Mouse (Mus musculus) bone marrow, adult 2 months (tissue): ENCODE measurements around the gene Stx1a. TPM values are rescaled to one million over a fixed set of nuclear protein-coding genes. Genes with fewer than 3 reads are reported as not detected.
A peak's percentile ranks its signal among the peaks of the same experiment; 100 is the strongest.

Source experiments
- H3K27ac ChIP-seq: fragments of 200-500 bp; 2 replicates; pipeline ENCODE4 v1.5.1; 2012; ENCODE audit warnings: low read depth, mild to moderate bottlenecking, control low read depth, inconsistent platforms, low read length; ENCODE audit not compliant: control insufficient read depth, poor library complexity, insufficient read depth
- H3K4me1 ChIP-seq: fragments of 200-500 bp; 2 replicates; pipeline ENCODE4 v1.6.1; 2011; ENCODE audit warnings: low read length; ENCODE audit not compliant: control insufficient read depth, insufficient read depth
- H3K4me3 ChIP-seq: fragments of 200-500 bp; replicated peaks from 2 replicates; pipeline ENCODE3; 2011; ENCODE audit warnings: mild to moderate bottlenecking, low read depth, low read length, control low read depth; ENCODE audit not compliant: control insufficient read depth
- CTCF ChIP-seq: fragments of 200-500 bp; IDR thresholded peaks from 2 replicates; pipeline ENCODE4 v1.5.1; 2011; ENCODE audit warnings: low read length, control low read depth; ENCODE audit not compliant: control insufficient read depth, insufficient read depth
- POLR2A ChIP-seq: fragments of 200-500 bp; IDR thresholded peaks from 2 replicates; pipeline ENCODE4 v1.6.1; 2011; ENCODE audit warnings: low read depth, mild to moderate bottlenecking, control low read depth, low read length, borderline replicate concordance; ENCODE audit not compliant: control insufficient read depth
- WGBS: fragments of 180-500 bp; shearing (Covaris S2); methylation state at CpG from one replicate; pipeline ENCODE4 v1.1.7; 2018; 5-methylcytosine and 5-hydroxymethylcytosine counted together
- polyA plus RNA-seq: library from polyadenylated mRNA; stranded (reverse); fragments of >200 nt; gene quantifications from 2 replicates; pipeline ENCODE4 v1.2.4, GENCODE M21; 2011; ENCODE audit warnings: low replicate concordance; ENCODE audit not compliant: missing spikeins, insufficient read depth, insufficient read length

Stx1a gene
- polyA plus RNA-seq, 1 experiment = 2.9 TPM

DNA sequence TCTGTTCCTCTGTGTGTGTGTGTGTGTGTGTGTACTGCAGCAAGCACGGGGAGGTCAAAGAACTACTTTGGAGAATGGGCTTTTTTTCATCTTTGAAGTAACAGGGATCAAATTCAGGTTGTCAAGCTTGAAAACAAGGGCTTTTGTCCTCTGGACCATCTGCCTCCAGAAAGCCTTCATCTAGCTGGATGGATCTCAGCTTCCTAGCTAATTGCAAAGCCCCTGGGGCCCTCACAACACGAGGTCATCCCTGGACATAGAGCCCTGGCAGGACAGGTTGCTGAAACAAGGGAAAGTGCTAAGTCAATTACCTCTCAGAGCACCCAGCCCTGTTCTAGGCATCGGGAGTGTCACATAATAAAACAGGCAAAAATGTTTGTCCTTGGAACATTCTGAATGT, 39.5 kb upstream of the Stx1a start:
- no peak for TF ChIP-seq POLR2A
- no peak for TF ChIP-seq CTCF
- no peak overlapping the region for H3K27ac ChIP-seq
- no peak overlapping the region for H3K4me3 ChIP-seq
- 57% methylated on average over 3 of the region's 3 CpGs for WGBS
- H3K4me1 ChIP-seq = no peaks in the 10 kb centered on the region

DNA sequence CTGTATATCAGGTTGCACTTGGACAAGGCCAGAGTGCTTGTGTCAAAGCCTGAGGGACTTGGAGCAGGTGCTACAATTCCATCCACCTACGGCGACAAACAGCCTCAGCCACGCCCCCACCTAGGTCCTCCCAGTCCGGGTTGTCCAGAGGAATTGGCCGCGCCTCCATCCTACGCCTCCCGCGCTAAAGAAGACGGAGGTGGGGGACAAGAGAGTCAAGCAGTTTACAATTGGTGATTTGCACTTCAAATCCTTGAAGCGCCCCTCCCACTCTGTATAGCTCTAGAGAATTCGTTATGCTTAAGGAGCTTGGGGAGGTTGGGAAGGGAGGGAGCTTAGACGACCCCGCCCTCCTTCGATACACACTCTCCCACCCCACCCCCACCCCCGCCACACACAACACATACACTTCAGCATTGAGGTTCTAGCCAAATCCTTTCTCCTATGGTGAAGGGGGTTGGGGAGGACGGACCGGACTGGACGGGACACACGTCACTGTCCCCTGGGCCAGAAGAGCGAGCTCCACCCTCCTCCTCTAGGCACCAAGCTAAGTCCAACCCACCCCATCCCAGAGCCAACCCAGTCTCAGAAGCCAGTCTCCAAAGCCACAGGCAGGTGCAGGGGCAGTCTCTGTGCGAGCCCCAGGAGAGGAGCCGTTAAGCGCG, 37.5 kb upstream of the Stx1a start, which contains the start of gene Cldn3:
Cldn3 (plus strand) TSS at position 582 of the 665 bp plus-strand sequence.
- H3K4me1 ChIP-seq = no peaks in the 10 kb centered on the region
- H3K4me3 ChIP-seq = no peak within 1 kb of the TSS
- H3K27ac ChIP-seq = no peak within 1 kb of the TSS
- TF ChIP-seq POLR2A (no peak), CTCF (no peak)
- 7% methylated on average over 25 of the region's 25 CpGs for WGBS

DNA sequence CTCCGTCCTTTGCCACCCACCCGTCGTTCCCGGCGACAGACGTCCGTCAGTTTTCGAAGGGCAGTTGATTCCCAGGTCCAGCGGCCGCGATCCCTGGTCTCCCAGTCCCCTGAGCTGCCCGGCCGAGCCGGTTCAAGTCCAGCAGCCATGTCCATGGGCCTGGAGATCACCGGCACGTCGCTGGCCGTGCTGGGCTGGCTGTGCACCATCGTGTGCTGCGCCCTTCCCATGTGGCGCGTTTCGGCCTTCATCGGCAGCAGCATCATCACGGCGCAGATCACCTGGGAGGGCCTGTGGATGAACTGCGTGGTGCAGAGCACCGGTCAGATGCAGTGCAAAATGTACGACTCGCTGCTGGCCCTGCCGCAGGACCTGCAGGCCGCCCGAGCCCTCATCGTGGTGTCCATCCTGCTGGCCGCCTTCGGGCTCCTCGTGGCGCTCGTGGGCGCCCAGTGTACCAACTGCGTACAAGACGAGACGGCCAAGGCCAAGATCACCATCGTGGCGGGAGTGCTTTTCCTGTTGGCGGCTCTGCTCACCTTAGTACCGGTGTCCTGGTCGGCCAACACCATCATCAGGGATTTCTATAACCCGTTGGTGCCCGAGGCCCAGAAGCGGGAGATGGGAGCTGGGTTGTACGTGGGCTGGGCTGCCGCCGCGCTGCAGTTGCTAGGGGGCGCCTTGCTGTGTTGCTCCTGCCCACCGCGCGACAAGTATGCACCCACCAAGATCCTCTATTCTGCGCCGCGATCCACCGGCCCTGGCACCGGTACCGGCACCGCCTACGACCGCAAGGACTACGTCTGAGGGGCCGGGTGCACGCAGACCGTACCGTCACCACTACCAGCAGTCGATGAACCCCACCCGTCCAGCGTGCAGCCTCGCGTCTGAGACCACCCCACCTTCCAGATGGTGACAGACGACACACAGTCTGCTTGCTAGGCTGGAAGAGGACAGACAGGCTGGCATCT, 36.7 kb upstream of the Stx1a start:
- Histone ChIP-seq H3K4me1 (no peaks in the 10 kb centered on the region), H3K27ac (no peak overlapping the region), H3K4me3 (no peak overlapping the region)
- WGBS = 7% methylated on average over 79 of the region's 79 CpGs
- TF ChIP-seq POLR2A (no peak), CTCF (no peak)

DNA sequence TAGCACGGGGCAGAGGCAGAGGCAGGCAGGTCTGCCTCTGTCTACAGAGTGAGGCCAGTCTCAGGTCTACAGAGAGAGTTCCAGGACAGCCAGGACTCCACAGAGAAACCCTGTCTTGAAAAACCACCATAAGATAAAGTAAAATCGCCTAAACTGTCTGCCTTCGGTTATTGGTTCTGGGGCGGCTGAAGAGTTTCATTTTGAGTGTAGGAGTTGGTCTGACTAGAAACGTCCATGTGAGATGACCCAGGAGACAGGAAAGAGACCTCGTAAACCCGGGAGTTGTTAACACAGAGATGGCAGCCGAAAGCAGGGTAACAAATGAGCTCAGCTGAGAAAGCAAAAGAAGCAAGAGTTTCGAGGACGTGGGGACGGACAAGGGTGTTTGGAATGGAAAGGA, 34.1 kb upstream of the Stx1a start:
- Histone ChIP-seq H3K4me3 (no peak overlapping the region), H3K4me1 (no peaks in the 10 kb centered on the region), H3K27ac (no peak overlapping the region)
- no peak for TF ChIP-seq CTCF
- TF ChIP-seq POLR2A = no peak
- WGBS = 49% methylated on average over 11 of the region's 11 CpGs

DNA sequence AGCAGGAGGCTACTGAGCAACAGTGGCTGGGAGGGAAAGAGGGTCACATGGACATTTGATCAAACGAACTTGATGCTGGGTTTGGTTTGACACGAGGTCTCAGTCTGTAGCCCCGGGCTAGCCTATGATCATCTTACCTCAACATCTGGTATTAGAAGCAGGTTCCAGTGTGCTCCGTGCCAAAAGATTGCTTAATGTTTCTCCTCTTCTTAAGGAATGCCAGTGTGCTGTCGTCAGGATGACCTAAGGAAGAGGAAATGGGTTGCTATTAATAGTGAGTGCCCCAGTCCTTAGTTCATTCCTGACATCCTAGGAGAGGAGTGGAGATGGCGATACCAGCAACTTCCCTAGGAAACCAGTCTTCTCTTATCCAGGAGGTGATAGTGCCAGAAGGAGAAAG, 33.5 kb upstream of the Stx1a start:
- Histone ChIP-seq H3K27ac (no peak overlapping the region), H3K4me3 (no peak overlapping the region), H3K4me1 (no peaks in the 10 kb centered on the region)
- TF ChIP-seq POLR2A = no peak
- no peak for TF ChIP-seq CTCF
- 42% methylated on average over 6 of the region's 6 CpGs for WGBS

DNA sequence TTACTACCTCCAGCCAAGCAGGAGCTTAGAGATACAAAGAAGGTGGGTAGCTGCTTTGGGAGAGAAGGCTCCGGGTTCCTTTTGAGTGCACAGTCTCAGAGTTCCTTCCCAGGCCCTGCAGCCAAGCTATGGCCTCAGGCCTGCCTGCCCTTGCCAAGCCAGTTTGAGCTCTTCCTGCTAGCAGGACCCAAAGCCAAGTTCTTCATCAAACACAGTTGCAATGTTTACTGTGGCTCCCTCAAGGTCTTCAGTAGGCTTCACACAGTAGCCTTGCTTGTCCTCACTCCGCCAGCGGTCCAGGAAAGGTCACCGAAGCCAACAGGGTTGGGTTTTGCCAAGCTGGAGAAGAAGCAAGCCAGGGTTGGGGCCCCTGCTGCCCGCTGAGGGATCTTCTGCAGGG, 30.7 kb upstream of the Stx1a start:
- H3K4me3 ChIP-seq = no peak overlapping the region
- no peak for TF ChIP-seq CTCF
- TF ChIP-seq POLR2A = no peak
- H3K27ac ChIP-seq = no peak overlapping the region
- 87% methylated on average over 5 of the region's 5 CpGs for WGBS
- H3K4me1 ChIP-seq = no peaks in the 10 kb centered on the region

DNA sequence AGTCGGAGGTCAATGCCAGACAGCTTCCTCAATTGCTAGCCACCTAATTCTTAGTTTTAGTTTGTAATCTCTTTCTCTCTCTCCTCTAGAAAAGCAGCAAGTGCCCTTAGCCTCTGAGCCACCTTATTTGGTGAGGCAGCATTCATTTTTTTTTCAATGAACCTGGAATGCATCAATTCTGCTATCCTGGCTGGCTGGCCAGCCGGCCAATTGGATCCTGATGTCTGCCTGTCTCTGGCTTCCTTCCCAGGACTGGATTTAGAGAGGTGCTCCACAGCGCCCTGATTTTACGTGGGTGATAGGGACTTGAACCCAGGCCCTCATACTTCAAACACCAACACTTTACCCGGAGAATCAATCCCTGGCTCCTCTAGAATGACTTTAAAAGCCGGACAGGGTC, 24.9 kb upstream of the Stx1a start:
- Histone ChIP-seq H3K4me1 (peaks cover 3% of the 10 kb centered on the region), H3K4me3 (no peak overlapping the region), H3K27ac (no peak overlapping the region)
- TF ChIP-seq CTCF = no peak
- TF ChIP-seq POLR2A = no peak
- 67% methylated on average over 6 of the region's 6 CpGs for WGBS

DNA sequence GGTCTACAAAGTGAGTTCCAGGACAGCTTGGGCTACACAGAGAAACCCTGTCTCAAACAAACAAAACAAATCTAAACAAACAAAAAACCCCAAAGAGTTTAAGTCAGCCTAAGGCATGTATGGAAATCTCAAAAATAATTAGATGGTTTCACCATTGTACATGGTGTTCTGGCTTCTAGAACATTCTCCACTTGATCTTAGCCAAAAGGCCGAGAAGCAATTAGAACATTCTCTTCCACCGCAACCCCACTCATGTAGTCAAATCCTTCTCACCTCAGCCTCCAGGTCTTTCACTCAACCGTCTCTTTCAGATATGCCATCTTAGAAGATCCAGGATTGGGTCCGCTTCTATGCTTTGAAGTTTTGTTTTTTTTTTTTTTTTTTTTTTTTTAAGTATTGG, 23.5 kb upstream of the Stx1a start:
- WGBS = 87% methylated on average over 4 of the region's 4 CpGs
- H3K4me3 ChIP-seq = no peak overlapping the region
- H3K4me1 ChIP-seq = peaks cover 3% of the 10 kb centered on the region
- TF ChIP-seq POLR2A = no peak
- no peak for TF ChIP-seq CTCF
- H3K27ac ChIP-seq = no peak overlapping the region

DNA sequence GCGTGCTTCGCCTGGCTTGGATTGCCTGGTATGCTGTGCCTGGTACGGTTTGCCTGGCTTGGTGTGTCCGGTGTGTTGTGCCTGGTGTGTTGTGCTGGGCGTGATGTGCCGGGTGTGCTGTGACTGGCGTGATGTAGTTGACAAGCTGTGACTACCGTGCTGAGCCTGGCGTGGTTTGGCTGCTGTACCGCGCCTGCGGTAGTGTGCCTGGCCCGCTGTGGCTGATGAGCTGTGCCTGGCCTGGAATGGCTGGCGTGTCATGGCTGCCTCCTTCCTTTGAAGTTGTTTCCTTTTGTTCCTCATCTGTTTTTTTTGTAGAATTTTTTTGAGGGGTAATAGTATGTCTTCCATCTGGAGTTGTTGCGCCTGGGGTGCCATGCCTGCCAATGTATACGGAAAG, 22.5 kb upstream of the Stx1a start:
- Histone ChIP-seq H3K4me1 (peaks cover 3% of the 10 kb centered on the region), H3K4me3 (no peak overlapping the region), H3K27ac (0 out of 2 replicates have a peak overlapping the region, but pooled peaks have one; percentile 1)
- WGBS = 83% methylated on average over 16 of the region's 16 CpGs
- TF ChIP-seq CTCF (no peak), POLR2A (no peak)
